Mouse (Mus musculus) midbrain, postnatal 0 days (tissue): ENCODE data around the gene Shroom2. TPM values are rescaled to one million over a fixed set of nuclear protein-coding genes. Genes with fewer than 3 reads are reported as not detected.
"Not testable (repeated sequence)": the region's sequence is repeated elsewhere in the genome, so short reads cannot be mapped to it uniquely, and the experiment has no call there.

ENCODE experiments used
- ATAC-seq: fragments of 200-750 bp; cut with Nextera tagmentation; 2 replicates; pipeline ENCODE4 v1.8.0; 2017; ENCODE audit warnings: moderate number of reproducible peaks, mild to moderate bottlenecking, moderate TSS enrichment, moderate library complexity; ENCODE audit not compliant: low FRiP score
- DNase-seq: peaks from one replicate; pipeline ENCODE4 v3.0.0-alpha.2; 2015; ENCODE audit warnings: low spot score
- H3K27ac ChIP-seq: fragments of 300-500 bp; sonication (generic); 2 replicates; pipeline ENCODE4 v1.5.1; 2014; ENCODE audit warnings: low read depth, mild to moderate bottlenecking, low read length, mixed read lengths
- H3K27me3 ChIP-seq: fragments of 300-500 bp; sonication (generic); 2 replicates; pipeline ENCODE4 v1.6.1; 2014; ENCODE audit warnings: low read length, control low read depth, mixed read lengths; ENCODE audit not compliant: insufficient read depth
- H3K36me3 ChIP-seq: fragments of 300-500 bp; sonication (generic); 2 replicates; pipeline ENCODE4 v1.6.1; 2014; ENCODE audit warnings: low read length, control low read depth, mixed read lengths; ENCODE audit not compliant: insufficient read depth
- H3K4me1 ChIP-seq: fragments of 300-500 bp; sonication (generic); 2 replicates; pipeline ENCODE4 v1.6.1; 2014; ENCODE audit warnings: mild to moderate bottlenecking, control low read depth, antibody characterized with exemption, low read length, mixed read lengths; ENCODE audit not compliant: insufficient read depth
- H3K4me2 ChIP-seq: fragments of 300-500 bp; sonication (generic); 2 replicates; pipeline ENCODE4 v1.6.1; 2014; ENCODE audit warnings: low read depth, mild to moderate bottlenecking, low read length, mixed read lengths; ENCODE audit not compliant: poor library complexity, severe bottlenecking
- H3K4me3 ChIP-seq: fragments of 300-500 bp; sonication (generic); 2 replicates; pipeline ENCODE4 v1.5.1; 2014; ENCODE audit warnings: low read depth, mild to moderate bottlenecking, low read length, moderate library complexity
- H3K9ac ChIP-seq: fragments of 300-500 bp; sonication (generic); replicated peaks from 2 replicates; pipeline ENCODE4 v1.6.1; 2014; ENCODE audit warnings: mild to moderate bottlenecking, low read length, moderate library complexity, mixed read lengths; ENCODE audit not compliant: poor library complexity, severe bottlenecking
- H3K9me3 ChIP-seq: fragments of 300-500 bp; sonication (generic); 2 replicates; pipeline ENCODE4 v1.6.1; 2016; ENCODE audit warnings: low read length, control low read depth
- CTCF ChIP-seq: IDR thresholded peaks from 2 replicates; pipeline ENCODE4 v1.5.1; 2016; ENCODE audit warnings: antibody characterized with exemption, mild to moderate bottlenecking
- WGBS: fragments of 180-500 bp; shearing (Covaris S2); extraction: QIAGEN DNeasy Blood & Tissue Kit; methylation state at CpG from one replicate; pipeline ENCODE4 v1.1.7; 2014; 5-methylcytosine and 5-hydroxymethylcytosine counted together
- polyA plus RNA-seq: library from polyadenylated mRNA; unstranded; fragments of >200 nt; fragmentation: Nextera tagmentation; extraction: Ambion mirVana; gene quantifications from 2 replicates; pipeline ENCODE4 v1.2.1, GENCODE M21; 2015
- total RNA-seq: library from RNA; depleted of rRNA; stranded (reverse); fragments of >200 nt; gene quantifications from 2 replicates; pipeline ENCODE4 v1.2.3, GENCODE M21; 2014

Shroom2 gene
- total and polyA plus RNA-seq, 2 experiments from 2014 or later: 143 to 336 TPM

DNA sequence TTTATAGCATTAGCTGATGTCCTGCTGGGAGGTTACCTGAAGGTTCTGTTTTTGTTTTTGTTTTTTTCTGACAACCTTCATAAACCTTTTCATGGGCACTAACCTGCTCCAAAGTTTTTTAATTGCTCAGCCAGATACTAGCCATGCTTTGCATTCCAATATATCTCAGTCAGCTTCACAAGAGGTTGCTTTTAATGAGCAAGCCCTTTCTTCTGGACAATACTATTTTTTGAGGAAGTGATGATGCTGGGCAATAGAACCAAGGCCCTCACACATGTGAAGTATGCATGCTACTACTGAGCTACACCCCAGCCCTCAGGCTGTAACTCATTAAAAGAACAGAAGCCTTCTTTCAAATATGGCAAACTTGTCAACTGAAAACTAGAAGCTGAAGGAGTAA, 52.6 kb downstream of the Shroom2 start:
- Histone ChIP-seq H3K4me3 (no peak overlapping the region), H3K9me3 (no peaks in the 10 kb centered on the region), H3K36me3 (no peaks in the 10 kb centered on the region), H3K4me2 (no peak overlapping the region), H3K9ac (no peak overlapping the region), H3K4me1 (no peaks in the 10 kb centered on the region), H3K27ac (no peak overlapping the region), H3K27me3 (no peaks in the 10 kb centered on the region)
- DNase-seq (no peak), ATAC-seq (no peak)
- TF ChIP-seq CTCF: no peak

DNA sequence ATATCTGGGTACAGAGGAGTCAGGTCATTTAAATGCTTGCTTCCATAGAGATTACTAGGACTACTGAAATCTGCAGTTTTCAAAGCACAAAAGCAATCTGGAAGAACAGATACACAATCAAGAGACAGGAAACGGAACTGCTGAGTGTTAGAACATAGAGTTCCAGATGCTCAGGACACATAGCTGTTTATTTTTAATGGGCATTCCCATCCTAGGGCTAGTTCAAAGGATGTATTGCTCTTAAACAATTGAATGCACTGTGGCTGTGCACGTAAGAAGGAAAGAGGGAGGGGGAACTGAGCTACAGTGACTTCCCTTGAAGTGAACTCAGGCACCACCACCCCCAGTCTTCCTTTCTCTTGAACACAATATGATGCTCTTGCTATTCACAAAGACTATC, 58.5 kb downstream of the Shroom2 start:
- not testable (repeated sequence) for H3K36me3 ChIP-seq, H3K9me3 ChIP-seq, H3K27ac ChIP-seq, ATAC-seq, H3K4me2 ChIP-seq, H3K27me3 ChIP-seq, H3K9ac ChIP-seq, H3K4me1 ChIP-seq, H3K4me3 ChIP-seq, DNase-seq
- 53% methylated on average over 2 of the region's 2 CpGs for WGBS

DNA sequence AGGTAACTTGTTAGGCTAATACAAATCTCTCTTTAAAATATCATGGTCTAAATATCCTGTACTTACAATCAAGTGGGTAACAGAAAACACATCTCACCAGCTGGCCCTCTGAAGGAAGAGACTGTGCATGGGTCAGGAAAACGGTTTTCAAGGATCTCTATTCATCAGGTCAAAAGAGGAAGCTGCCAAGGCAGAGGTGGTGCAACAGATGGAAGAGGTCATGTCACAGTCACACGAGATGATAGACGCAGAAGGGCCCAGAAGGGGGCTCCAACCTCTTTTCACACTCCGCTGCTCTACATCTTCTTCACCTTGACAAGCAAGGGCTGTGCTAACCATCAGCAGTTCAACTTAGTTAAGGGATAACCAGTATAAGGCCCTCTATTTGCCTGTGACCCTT, 60.9 kb downstream of the Shroom2 start:
- TF ChIP-seq CTCF: no peak
- DNase-seq: no peak
- H3K9me3 ChIP-seq: no peaks in the 10 kb centered on the region
- H3K4me3 ChIP-seq: no peak overlapping the region
- H3K27ac ChIP-seq: no peak overlapping the region
- WGBS: 71% methylated on average over 4 of the region's 4 CpGs
- no peak overlapping the region for H3K4me2 ChIP-seq
- no peaks in the 10 kb centered on the region for H3K4me1 ChIP-seq
- no peak for ATAC-seq
- no peaks in the 10 kb centered on the region for H3K36me3 ChIP-seq
- no peak overlapping the region for H3K9ac ChIP-seq
- no peaks in the 10 kb centered on the region; the same call in 1 of the 2 replicates for H3K27me3 ChIP-seq

DNA sequence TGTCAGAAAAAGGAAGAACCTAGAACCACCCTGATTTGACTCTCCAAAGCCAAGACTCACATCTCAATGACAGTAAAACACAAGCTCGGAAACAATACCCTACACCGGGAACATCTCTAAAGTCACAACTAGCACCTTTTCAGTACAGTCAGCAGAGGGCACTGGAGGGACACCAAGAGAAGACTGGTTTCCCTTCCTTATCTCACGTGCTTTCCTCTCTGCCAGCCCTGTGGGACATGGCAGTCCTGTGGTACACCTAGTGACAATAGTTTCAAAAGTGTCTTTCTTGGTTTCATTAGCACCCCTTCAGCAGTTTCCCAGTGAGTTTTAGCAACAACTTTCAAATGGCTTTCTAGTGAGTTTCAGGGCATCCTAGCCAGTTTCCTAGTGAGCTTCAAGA, 63.9 kb downstream of the Shroom2 start:
- Histone ChIP-seq H3K27ac (no peak overlapping the region), H3K4me2 (no peak overlapping the region), H3K4me1 (no peaks in the 10 kb centered on the region), H3K36me3 (no peaks in the 10 kb centered on the region), H3K4me3 (no peak overlapping the region), H3K27me3 (no peaks in the 10 kb centered on the region; the same call in 1 of the 2 replicates), H3K9me3 (no peaks in the 10 kb centered on the region), H3K9ac (no peak overlapping the region)
- DNase-seq: peak; percentile 64
- WGBS: 26% methylated on average over 3 of the region's 3 CpGs
- peak; percentile 71 for TF ChIP-seq CTCF
- no peak for ATAC-seq

DNA sequence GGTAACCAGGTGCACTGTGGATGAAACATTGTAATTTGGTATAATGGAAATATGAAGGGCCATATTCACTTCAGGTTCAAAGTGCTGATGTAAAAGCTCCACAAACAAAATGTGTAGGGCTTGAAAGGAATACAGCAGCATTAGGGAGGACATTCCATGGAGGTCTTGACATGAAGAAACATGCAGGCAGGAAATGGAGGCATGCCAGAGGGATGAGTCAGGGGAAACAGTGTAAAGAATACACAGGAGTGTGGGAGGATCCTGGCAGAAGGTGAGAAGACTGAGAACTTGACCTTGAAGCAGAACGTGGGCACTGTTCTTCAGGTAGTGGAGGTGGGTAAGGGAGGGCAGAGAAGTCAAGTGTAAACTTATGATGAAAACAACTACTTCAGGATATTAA, 65.6 kb downstream of the Shroom2 start:
- ATAC-seq (no peak), DNase-seq (no peak)
- Histone ChIP-seq H3K9ac (no peak overlapping the region), H3K9me3 (no peaks in the 10 kb centered on the region), H3K27me3 (no peaks in the 10 kb centered on the region; the same call in 1 of the 2 replicates), H3K4me1 (no peaks in the 10 kb centered on the region), H3K27ac (no peak overlapping the region), H3K36me3 (no peaks in the 10 kb centered on the region), H3K4me3 (no peak overlapping the region), H3K4me2 (no peak overlapping the region)
- no peak for TF ChIP-seq CTCF
- WGBS: 77% methylated on average over 1 of the region's 1 CpGs

DNA sequence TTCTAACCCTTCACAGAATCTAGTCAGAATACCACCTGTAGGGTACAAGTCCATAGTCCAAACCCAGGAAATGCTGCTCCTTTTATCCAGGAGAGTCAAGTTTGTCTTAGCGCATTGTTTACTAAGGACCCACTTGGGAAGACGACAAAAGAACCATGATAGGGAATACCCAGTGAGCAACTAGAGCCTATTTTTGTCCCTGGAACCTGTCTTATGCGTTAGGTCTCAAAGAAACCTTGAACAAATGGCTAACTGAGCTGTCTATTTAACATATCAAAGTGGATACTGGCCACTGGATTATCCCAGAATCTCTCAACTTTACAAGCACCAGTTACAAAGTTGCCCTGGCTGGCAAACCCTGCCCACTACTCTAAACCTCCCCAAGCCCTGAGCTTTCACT, 67.6 kb downstream of the Shroom2 start:
- ATAC-seq (no peak), DNase-seq (no peak)
- Histone ChIP-seq H3K4me1 (no peaks in the 10 kb centered on the region), H3K9me3 (no peaks in the 10 kb centered on the region), H3K36me3 (no peaks in the 10 kb centered on the region), H3K4me2 (no peak overlapping the region), H3K27ac (no peak overlapping the region), H3K27me3 (no peaks in the 10 kb centered on the region; the same call in 1 of the 2 replicates), H3K4me3 (no peak overlapping the region), H3K9ac (no peak overlapping the region)
- TF ChIP-seq CTCF: no peak
- 69% methylated on average over 3 of the region's 3 CpGs for WGBS
